Mouse (Mus musculus) lung, postnatal 36 days (tissue): Measurements from ENCODE around the gene Psmf1.

Source experiments
- DNase-seq: peaks from one replicate; pipeline ENCODE4 v3.0.0; 2022; ENCODE audit warnings: mixed read lengths

Psmf1 gene

DNA sequence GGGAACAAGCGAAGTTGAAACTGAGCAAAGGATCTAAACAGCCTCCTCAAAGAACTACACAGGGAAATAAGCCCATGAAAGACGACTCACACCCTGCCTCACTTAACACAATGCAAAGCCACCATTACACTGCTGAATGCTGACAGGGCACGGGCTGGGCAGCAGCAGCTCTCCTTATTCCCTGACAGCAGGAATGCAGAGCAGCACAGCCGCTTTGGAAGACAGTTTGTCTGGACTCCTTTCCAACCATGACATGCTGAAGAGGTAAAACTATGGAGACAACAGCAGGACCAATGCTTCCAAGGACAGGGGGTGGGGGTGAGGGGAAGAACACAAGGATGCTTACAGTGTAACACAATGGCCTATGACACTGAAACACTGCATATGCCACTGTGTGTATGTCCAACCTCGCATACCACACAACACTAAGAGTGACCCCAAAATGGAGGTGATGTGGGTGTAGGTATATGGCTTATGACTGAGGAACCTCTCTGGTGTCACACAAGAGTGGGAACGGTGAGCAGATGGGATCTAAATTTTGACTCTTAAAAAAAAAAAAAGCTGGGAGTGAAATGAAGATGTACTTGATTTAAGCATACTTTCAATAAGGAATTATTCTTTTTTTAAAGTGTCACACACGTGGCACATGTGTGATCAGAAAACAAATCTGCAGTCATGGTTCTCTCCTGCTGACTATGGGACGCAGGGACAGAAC lies 10.7 kb downstream of the Psmf1 start:
- no peak for DNase-seq

DNA sequence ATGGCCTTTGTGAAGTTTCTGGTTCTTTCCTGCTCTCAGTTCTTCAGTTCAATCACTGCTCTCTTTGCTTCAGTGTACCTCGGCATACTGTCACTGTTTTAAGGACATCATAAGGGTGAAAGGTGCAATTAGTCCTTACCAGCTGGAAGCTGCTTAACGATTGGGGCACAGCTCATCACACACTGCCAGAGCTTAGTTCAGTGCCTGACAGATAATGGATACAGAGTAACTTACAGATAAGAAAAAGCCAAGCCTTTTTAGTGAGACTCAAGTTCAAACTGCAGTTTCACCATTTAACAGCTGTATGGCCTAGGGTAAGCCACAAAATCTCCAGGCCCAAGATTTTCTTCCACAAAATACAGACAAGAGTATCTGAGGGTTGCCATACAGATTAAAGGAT lies 19.9 kb downstream of the Psmf1 start:
- no peak for DNase-seq

DNA sequence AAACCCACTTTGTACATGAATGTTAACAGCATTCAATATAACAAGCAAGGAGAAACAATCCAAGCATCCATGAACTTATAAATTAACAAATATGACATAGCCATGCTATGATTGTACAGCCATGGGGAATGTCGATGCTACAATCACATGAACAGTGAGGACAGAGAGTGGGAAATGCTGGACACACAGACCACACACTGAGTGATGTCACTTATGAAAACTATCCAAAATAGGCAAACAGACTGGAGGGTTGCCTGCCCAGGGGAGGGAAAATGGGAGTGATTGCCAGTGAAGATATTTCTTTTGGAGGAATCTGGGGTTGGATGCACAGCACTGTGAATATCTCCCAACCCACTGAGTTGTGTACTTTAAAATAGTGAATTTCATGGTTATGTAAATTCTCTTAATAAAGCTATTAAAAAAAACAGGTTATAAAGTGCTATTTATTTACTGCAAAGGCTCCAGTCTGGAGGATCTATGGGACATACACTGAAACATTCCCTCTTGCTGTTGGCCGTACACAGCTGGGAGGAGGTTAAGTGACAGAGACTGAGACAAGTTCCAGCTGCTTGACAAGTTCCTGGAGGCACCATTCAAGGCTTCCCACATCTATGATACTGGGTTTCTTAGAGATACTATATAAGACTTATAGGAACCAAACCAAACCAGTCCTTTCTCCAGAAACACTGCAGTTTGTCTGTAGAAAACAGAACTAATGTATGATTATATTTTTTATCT lies 27.5 kb downstream of the Psmf1 start:
- DNase-seq = no peak

DNA sequence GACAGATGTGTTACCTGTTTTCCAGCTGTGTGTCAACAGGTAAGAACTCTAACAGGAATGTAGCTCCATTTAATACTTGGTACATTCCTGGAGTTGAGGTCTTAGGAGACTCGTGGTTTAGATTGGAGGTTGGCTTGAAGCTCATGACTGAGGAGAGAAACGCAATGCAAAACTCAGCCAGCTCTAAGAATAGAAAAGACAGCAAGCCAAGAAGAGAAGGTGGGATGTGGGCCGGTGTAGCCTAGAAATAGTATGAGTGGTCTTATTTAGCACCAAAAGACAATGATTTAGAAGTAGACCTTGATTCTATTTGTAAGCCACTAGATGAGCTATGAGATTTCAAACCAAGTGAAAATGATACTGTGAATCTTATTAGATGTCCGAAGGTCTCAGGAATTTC lies 28.5 kb downstream of the Psmf1 start:
- no peak for DNase-seq

DNA sequence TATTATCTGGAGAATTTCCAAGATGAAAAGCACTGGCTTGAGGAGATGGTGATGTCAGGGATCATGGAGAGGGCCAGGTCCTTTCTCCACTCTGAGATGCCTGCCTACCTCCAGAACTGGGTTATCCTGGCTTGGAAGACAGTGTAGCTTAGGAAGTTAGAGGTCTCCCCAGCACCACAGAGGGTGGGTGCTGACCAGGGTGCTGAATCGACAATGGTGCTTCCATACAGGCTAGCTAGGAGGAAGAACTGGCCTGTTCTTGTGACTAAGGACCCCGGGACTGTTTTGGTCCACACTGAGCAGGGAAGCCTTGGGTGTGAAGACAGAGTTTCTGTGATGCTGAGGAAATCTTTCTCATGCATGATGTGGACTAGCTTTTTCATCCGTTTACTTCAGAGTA lies 31.3 kb downstream of the Psmf1 start:
- no peak for DNase-seq

DNA sequence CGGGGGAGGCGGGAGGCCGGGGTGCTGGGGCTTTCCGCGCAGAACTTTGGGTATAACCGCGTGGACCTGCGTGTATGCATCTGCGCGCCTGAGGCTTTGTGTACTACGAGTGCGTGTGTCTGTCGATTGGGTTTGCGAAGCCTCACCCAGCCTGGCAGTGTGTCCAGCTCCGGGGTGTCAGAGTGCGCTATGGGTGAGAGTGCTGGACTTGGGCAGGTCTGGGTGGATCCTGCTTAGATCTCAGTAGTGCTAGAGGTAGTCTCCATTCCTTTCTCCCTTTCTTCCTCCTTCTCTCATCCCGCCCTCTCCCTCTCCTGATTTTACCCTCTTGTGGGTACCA lies 41.2 kb downstream of the Psmf1 start:
- DNase-seq = no peak

DNA sequence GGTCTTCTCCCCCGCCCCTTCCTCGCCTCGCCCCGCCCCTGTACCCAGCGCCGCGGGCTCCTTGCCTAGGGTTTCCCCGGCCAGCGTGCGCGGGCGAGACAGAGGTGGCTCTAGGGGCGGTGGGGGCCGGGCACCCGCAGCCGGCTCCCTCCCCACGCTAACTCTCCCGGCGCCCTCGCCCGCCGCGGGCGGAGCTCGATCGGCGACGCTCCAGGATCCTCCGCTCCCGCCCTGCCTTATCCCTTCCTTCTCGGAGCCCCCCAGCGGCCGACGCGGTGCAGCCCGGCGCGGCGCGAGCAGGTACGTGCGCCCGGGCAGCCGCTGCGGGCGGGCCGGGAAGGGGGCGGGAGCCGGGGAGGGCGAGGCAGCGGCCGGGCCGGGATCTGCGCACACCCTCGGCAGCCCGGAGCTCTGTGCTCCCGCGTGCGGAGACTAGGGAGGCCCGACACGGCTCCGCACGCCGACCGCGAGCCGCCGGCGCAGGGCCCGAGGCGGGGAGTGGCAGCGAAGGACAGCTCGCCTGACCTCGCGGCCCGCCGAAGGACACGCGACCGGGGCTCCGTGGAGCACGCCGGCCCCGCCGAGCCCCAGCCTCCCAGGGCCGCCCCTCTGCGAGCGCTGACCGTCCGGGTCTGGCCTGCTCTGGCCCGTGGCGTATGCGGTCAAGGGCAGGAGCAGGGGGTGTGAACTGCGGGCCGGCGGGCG lies 41.7 kb downstream of the Psmf1 start:
- peak; percentile 18 for DNase-seq

DNA sequence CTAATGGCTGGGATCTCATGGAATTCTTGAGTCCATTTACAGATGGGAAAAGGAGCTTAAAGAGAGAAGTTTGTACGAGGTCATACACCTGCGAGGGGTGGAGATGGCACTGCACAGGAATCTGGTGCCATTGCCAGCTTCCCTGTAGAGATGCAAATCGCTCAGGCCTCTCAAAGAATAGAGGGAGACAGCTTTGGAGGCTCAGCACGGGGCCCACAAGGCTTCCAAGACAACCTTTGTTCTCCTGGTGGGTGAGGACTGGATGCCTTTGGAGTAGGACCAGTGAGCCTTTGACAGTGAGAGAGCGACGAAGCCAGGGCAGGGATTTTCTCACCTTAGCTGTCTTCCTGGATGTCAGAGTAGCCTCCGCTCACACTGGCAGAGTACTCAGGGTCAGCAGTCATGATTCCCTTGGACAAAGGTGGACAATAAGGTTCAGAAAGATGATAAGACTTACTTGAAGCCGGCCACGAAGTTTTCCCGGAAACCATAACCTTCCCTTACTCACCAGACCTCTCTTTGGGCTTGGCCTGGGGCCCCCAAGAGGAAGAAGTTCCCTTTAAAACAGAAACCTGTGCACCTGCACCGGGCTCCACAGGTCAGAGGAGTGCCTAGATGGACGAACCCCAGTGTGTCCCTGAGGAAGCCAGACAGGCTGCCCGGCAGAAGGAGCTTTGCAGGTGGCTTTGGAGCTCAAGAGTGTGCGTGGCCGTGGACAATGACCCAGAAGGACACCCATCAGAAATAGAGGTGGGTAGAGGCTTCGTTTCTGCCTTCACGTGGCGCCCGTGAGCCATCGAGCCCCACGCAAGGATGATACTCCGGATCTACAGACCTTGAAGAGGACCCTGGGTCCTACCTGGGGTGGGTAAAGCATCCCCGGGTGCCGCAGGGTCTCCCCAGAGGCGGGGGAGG lies 42.5 kb downstream of the Psmf1 start, which contains the start of gene Tmem74b:
Tmem74b (plus strand) TSS at position 778 of the 915 bp plus-strand sequence.
- no peak for DNase-seq

DNA sequence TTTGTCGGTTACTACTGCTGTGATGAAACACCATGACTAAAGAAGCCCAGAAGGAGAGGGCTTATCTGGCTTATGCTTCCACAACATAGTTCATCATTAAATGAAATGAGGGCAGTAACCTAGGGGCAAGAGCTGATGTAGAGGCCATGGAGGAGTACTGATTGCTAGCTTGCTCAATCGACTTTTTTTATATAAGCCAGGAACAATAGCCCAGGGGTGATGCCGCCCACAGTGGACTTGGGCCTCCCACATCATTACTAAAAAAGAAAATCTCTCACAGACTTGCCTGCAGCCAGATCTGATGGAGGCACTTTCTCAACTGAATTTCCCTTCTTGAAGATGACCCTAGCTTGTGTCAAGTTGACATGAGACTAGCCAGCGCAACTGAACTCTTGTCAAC lies 61.0 kb downstream of the Psmf1 start:
- no peak for DNase-seq

DNA sequence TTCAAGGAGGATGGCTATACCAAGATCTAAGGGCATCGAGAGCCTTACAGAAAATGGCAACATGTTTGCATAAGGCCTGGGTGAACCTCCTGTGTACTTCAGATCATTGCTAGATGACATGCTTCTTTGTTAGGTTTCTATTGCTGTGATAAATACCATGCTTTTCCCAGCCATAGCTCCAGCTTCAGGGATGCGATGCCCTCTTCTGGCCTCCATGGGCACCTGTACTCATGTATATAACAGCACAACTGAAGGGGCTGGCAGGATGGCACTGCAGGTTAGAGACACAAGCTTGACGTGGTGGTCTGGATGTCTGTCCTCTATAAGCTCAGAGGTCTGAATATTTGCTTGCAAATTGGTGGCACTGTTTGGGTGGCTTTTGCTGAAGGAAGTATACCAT lies 61.6 kb downstream of the Psmf1 start:
- DNase-seq = peak; percentile 35

DNA sequence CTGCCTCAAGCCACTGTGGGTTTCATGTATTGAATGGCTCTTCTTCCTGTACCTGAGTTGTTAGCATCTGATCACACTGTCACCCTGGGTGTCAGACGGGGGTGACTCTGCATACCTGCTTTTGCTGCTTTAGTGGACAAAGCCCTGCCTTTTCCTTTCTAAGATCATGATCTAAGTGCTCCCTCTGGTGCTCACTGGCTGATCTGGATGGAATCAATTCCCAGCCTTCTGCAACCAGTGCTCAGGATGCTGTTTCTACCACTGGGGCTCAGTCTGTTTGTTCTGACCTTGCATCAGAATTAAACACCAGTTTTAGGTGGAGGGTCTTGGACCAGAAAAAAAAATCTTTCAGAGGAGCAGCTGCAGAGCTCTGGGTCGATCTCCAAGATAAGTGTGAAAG lies 67.8 kb downstream of the Psmf1 start:
- peak; percentile 32 for DNase-seq

DNA sequence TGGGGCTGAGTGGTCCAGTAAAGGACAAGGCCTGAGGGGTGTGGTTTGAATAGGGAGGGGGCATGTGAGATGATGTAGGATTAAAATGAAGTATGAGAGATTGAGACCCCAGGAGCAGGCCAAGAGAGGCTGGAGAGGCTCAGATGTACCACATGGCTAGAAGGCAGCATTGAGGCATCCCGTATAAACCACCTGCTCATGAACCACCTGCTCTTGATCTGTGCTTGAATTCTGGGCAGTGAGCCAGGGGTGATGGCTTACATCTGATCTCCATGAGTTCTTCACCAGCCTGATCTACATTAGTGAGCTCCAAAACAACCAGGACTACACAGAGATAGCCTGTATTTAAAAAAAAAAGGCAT lies 73.0 kb downstream of the Psmf1 start:
- peak; percentile 15 for DNase-seq

DNA sequence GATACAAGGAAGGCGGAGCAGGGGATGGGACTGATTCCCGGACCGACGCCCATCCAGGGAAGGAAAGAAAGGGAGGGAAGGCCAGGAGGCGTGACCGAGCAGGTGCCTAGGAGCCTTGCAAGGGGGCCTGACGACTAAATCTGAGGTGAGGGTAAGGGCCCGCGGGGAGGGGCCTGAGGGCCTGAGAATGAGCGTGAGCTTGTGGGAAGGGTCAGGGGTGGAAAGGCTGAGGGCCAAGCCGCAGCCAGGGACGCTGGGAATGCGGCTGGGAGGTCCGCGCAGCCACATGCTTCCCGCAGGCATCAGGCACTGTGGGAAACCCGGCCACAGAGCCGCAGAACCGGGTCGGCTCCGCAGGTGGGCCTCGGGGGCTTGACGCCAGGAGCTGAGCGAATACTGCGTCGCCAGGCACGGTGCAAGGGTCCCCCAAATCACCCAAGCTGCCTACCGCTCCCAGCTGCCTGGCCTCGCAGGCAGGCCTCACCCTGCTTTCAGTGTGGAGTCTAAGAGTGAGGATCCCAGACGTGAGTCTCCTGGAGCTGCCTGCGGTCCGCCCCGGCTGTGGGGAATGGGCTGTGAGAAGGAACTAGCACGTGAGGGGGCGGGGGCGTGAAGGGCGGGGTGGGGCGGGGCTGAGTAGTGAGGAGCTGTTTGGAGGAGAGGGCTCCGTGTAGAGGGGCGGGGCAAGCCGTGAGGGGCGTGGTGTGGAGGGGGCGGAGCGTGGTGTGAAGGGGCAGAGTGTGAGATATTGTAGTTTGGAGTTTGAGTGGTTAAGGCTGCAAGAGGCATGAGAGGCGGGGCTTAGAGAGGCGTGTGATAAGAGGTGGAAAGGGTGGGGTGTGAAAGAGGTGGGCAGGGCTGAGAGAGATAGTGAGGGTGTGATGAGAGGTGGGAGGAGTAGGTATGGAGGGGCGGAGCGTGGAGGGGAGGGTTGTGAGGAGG lies 73.7 kb downstream of the Psmf1 start:
- peak; percentile 5 for DNase-seq

DNA sequence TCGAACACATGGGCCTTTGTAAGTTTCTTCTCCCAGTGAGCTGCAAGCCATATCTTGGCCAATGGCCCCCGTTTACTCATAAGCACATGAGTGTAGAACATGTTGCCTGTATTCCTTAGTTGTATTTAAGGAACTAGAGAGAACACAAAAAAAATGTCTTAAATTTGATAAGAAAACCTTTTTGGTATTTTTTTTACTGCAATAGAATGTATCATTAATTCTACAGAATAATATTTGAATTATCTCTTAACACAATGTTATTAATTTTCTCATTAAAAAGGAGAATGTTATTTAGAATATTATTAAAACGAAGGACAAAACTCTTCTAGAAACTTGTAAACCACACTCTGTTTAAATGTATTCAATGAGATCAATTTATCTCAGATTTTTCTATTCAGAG lies 75.6 kb downstream of the Psmf1 start, which contains the start of gene Rad21l:
Rad21l (minus strand) TSS at position 101 of the 400 bp plus-strand sequence.
- no peak for DNase-seq
